Mouse (Mus musculus): ENCODE measurements around the gene Kif5a. TPM values are rescaled to one million over a fixed set of nuclear protein-coding genes. Genes with fewer than 3 reads are reported as not detected.

Gene Kif5a
- polyA plus RNA-seq, 1 experiment from 2014 or later, result 113 TPM

- H3K9ac ChIP-seq (replicated peaks), result peak overlapping the region; percentile 67
- no peaks in the 10 kb centered on the region for H3K27me3 ChIP-seq (replicated peaks)
- no peak for ATAC-seq (ENCODE audit: low FRiP score)
- 0 out of 2 replicates have a peak, but pooled peaks cover 5% of the 10 kb centered on the region for H3K36me3 ChIP-seq
- H3K27ac ChIP-seq (replicated peaks), result peak overlapping the region; percentile 92
- H3K4me2 ChIP-seq, result peak overlapping the region; percentile 70
- peak overlapping the region; percentile 61 for H3K4me3 ChIP-seq (replicated peaks)
- H3K9me3 ChIP-seq (replicated peaks), result no peaks in the 10 kb centered on the region
- peaks cover 58% of the 10 kb centered on the region for H3K4me1 ChIP-seq
- 50% methylated on average over 15 of the region's 15 CpGs for WGBS
Measured at GRCm38 (mm10) chr10:127261706-127262547, 1.2 kb downstream of the Kif5a start.

- no peak overlapping the region for H3K27ac ChIP-seq (replicated peaks)
- H3K4me2 ChIP-seq, result peak overlapping the region; percentile 70
- peak overlapping the region; percentile 61; the same call in 1 of the 2 replicates for H3K4me3 ChIP-seq (replicated peaks)
- H3K9ac ChIP-seq (replicated peaks), result no peak overlapping the region
- 0 out of 2 replicates have a peak, but pooled peaks cover 7% of the 10 kb centered on the region for H3K36me3 ChIP-seq
- H3K4me1 ChIP-seq, result peaks cover 61% of the 10 kb centered on the region
- no peak for ATAC-seq (ENCODE audit: low FRiP score)
- H3K9me3 ChIP-seq (replicated peaks), result no peaks in the 10 kb centered on the region
- WGBS, result 72% methylated on average over 8 of the region's 8 CpGs
- no peaks in the 10 kb centered on the region for H3K27me3 ChIP-seq (replicated peaks)
Measured at GRCm38 (mm10) chr10:127258489-127258888, 4.7 kb downstream of the Kif5a start.

DNA sequence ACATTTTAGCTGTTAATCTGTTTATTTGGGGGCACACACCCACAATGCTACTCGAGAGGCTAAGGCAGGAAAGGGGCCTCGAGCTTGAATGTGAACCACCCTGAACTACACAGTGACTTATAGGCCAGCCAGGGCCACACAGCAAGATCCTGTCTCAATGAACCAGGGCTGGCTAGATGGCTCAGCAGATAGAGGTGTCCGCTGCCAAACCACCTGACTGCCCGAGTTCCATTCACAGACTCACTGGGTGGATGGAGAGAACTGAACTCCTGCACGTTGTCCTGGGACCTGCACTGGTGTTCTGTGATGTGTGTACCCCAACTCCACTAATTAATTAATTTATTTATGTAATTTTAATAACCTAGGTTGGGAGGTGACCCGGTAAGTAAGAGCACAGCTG lies 5.4 kb downstream of the Kif5a start:
- H3K4me1 ChIP-seq, result peaks cover 57% of the 10 kb centered on the region
- H3K27ac ChIP-seq (replicated peaks), result no peak overlapping the region
- no peak for ATAC-seq (ENCODE audit: low FRiP score)
- H3K36me3 ChIP-seq, result 0 out of 2 replicates have a peak, but pooled peaks cover 7% of the 10 kb centered on the region
- H3K4me3 ChIP-seq (replicated peaks), result no peak overlapping the region
- 83% methylated on average over 6 of the region's 6 CpGs for WGBS
- H3K27me3 ChIP-seq (replicated peaks), result no peaks in the 10 kb centered on the region
- no peak overlapping the region for H3K4me2 ChIP-seq
- no peak overlapping the region for H3K9ac ChIP-seq (replicated peaks)
- no peaks in the 10 kb centered on the region for H3K9me3 ChIP-seq (replicated peaks)

DNA sequence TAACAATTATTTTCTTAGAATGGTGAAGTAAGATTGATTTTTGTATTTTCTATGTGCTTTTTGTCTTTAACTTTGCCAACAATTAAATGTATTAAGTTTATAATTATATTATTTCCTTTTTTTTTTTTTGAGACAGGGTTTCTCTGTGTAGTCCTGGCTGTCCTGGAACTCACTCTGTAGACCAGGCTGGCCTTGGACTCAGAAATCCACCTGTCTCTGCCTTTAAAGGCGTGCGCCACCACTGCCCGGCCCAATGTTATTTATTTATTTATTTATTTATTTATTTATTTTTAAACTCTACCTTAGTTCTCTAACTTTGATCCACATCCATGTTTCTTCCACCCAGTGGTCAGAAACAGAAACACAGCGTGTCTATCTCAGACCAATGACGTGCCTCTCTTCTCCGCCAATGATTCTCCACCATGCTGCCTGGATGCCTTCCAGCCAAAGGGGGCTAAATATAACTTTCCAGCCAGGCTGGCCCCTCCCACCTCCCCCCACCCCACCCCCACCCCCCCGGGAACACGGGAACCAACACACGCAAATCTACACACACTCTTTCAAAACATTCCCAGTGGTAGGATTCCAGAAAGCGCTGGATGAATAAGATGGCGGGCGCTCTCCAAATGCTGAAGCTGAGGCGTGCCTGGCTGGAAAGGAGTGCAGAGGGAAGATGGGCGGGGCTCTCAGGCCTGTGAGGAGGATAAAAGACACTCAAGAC lies 7.4 kb downstream of the Kif5a start:
- H3K9ac ChIP-seq (replicated peaks), result no peak overlapping the region
- H3K27ac ChIP-seq (replicated peaks), result no peak overlapping the region
- peak overlapping the region; percentile 33 for H3K4me2 ChIP-seq
- H3K27me3 ChIP-seq (replicated peaks), result no peaks in the 10 kb centered on the region
- peaks cover 17% of the 10 kb centered on the region; the same call in 1 of the 2 replicates for H3K36me3 ChIP-seq
- no peak overlapping the region for H3K4me3 ChIP-seq (replicated peaks)
- H3K9me3 ChIP-seq (replicated peaks), result no peaks in the 10 kb centered on the region
- WGBS, result 24% methylated on average over 14 of the region's 14 CpGs
- H3K4me1 ChIP-seq, result peaks cover 43% of the 10 kb centered on the region
- ATAC-seq (ENCODE audit: low FRiP score), result no peak; the same call in 1 of the 2 replicates

GRCm38 (mm10) chr10:127250810-127251209 lies 12.3 kb downstream of the Kif5a start:
- Histone ChIP-seq H3K4me3 (replicated peaks) (no peak overlapping the region), H3K36me3 (peaks cover 42% of the 10 kb centered on the region), H3K27ac (replicated peaks) (no peak overlapping the region), H3K4me1 (no peaks in the 10 kb centered on the region), H3K9me3 (replicated peaks) (no peaks in the 10 kb centered on the region), H3K4me2 (no peak overlapping the region), H3K9ac (replicated peaks) (no peak overlapping the region), H3K27me3 (replicated peaks) (no peaks in the 10 kb centered on the region)
- 85% methylated on average over 5 of the region's 5 CpGs for WGBS
- ATAC-seq (ENCODE audit: low FRiP score), result no peak

DNA sequence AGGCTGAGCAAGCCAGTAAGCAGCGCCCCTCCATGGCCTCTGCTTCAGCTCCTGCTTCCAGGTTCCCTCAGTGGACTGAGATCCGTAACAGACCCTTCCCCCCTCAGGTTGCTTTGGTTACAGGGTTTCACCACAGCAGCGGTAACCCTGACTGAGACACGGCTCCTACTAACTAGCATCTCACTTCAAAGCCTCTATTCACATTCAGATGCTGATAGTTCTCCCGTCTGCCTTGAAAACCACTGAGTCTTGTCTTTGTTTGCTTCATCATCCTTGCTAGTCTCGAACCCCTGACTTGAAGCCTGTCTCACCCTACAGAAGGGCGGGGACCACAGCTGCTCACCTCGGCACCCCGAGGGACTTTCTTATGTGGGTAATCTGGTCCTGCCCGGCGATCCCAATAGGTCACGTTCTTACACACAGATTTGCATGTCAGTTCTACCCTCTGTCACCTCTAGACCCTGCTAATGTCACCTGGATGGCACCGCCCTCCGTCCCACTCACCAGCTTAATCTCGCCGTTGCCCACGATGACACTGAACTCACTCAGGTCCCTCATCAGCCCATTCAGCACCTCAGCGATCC lies 24.8 kb downstream of the Kif5a start:
- no peaks in the 10 kb centered on the region for H3K27me3 ChIP-seq (replicated peaks)
- peaks cover 82% of the 10 kb centered on the region for H3K36me3 ChIP-seq
- WGBS, result 66% methylated on average over 18 of the region's 18 CpGs
- no peak overlapping the region for H3K9ac ChIP-seq (replicated peaks)
- no peaks in the 10 kb centered on the region for H3K4me1 ChIP-seq
- H3K9me3 ChIP-seq (replicated peaks), result no peaks in the 10 kb centered on the region
- no peak for ATAC-seq (ENCODE audit: low FRiP score)
- no peak overlapping the region for H3K4me3 ChIP-seq (replicated peaks)
- H3K27ac ChIP-seq (replicated peaks), result no peak overlapping the region
- H3K4me2 ChIP-seq, result no peak overlapping the region

GRCm38 (mm10) chr10:127236541-127236940 lies 26.6 kb downstream of the Kif5a start:
- WGBS, result 44% methylated on average over 9 of the region's 9 CpGs
- ATAC-seq (ENCODE audit: low FRiP score), result no peak
- Histone ChIP-seq H3K4me2 (no peak overlapping the region), H3K4me1 (no peaks in the 10 kb centered on the region), H3K36me3 (peaks cover 81% of the 10 kb centered on the region), H3K27me3 (replicated peaks) (no peaks in the 10 kb centered on the region), H3K27ac (replicated peaks) (no peak overlapping the region), H3K9me3 (replicated peaks) (no peaks in the 10 kb centered on the region), H3K4me3 (replicated peaks) (no peak overlapping the region), H3K9ac (replicated peaks) (no peak overlapping the region)

GRCm38 (mm10) chr10:127233141-127233540 lies 30.0 kb downstream of the Kif5a start:
- no peak overlapping the region for H3K4me2 ChIP-seq
- ATAC-seq (ENCODE audit: low FRiP score), result no peak
- H3K4me3 ChIP-seq (replicated peaks), result no peak overlapping the region
- H3K27me3 ChIP-seq (replicated peaks), result no peaks in the 10 kb centered on the region
- WGBS, result 85% methylated on average over 9 of the region's 9 CpGs
- peaks cover 82% of the 10 kb centered on the region for H3K36me3 ChIP-seq
- H3K9ac ChIP-seq (replicated peaks), result no peak overlapping the region
- H3K9me3 ChIP-seq (replicated peaks), result no peaks in the 10 kb centered on the region
- H3K4me1 ChIP-seq, result no peaks in the 10 kb centered on the region
- no peak overlapping the region for H3K27ac ChIP-seq (replicated peaks)

DNA sequence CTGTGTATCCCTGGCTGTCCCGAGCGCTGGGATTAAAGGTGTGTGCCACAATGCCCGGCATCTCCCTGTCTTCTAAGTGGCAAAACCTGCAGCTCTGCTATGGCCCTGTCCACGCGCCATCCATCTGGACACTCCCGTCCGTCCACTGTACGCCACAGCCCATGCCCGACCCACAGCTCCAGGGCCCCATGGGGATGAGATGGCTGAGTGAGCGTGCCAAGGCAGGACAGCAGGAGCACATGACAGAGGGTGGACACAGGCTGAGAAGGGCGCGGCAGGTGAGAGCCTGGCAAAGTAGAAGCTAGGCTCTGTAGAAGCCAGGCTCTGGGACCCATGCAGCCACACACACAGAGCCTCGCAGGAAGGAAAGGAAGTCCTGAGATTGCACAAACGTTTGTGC lies 31.4 kb downstream of the Kif5a start:
- ATAC-seq (ENCODE audit: low FRiP score), result no peak
- 78% methylated on average over 14 of the region's 14 CpGs for WGBS
- H3K4me3 ChIP-seq (replicated peaks), result no peak overlapping the region
- H3K9ac ChIP-seq (replicated peaks), result no peak overlapping the region
- no peaks in the 10 kb centered on the region for H3K4me1 ChIP-seq
- H3K36me3 ChIP-seq, result peaks cover 81% of the 10 kb centered on the region
- H3K9me3 ChIP-seq (replicated peaks), result no peaks in the 10 kb centered on the region
- no peak overlapping the region for H3K4me2 ChIP-seq
- H3K27me3 ChIP-seq (replicated peaks), result no peaks in the 10 kb centered on the region
- no peak overlapping the region for H3K27ac ChIP-seq (replicated peaks)

DNA sequence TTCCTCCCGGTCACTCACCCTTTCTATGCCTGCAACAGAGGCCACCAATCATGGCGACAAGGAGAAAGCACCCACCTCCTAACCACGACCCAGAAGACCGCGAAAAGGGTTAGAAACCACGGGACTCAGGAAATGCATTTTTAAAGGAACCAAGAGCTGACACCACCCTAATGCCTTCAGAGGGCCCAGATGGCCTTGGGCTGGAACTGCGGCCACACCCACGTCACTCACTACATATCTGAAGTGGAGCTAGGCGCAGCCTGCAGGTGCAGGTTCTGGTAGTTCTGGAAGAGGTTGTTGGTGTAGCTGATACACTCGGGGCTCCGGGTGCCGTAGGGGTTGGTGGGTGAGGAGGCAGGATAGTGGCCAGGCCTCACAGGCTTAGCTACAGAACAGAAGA lies 32.5 kb downstream of the Kif5a start:
- no peak for ATAC-seq (ENCODE audit: low FRiP score)
- H3K4me1 ChIP-seq, result no peaks in the 10 kb centered on the region
- no peak overlapping the region for H3K27ac ChIP-seq (replicated peaks)
- no peaks in the 10 kb centered on the region for H3K27me3 ChIP-seq (replicated peaks)
- no peak overlapping the region for H3K4me2 ChIP-seq
- WGBS, result 89% methylated on average over 12 of the region's 12 CpGs
- H3K4me3 ChIP-seq (replicated peaks), result no peak overlapping the region
- H3K9ac ChIP-seq (replicated peaks), result no peak overlapping the region
- H3K36me3 ChIP-seq, result peaks cover 76% of the 10 kb centered on the region
- H3K9me3 ChIP-seq (replicated peaks), result no peaks in the 10 kb centered on the region

DNA sequence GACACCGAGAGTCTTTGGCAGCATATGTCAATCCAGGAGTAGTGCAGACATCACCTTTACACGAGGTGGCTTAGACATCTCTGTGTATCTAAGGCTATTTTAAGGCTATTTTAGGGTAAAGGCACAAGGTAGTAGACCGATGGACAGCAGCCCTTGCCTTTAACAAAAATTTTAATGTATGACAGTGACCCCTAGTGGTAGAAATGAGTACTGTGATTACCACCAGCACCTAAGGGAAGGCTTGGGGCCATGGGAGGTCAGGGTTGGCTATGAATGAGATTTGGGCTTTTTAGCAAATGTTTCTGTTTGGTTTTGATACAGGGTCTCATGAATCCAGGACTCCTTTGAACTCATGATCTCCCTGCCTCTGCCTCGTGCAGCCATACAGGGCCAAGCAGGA lies 34.3 kb downstream of the Kif5a start:
- Histone ChIP-seq H3K27me3 (replicated peaks) (no peaks in the 10 kb centered on the region), H3K27ac (replicated peaks) (no peak overlapping the region), H3K9ac (replicated peaks) (no peak overlapping the region), H3K36me3 (peaks cover 74% of the 10 kb centered on the region), H3K4me2 (no peak overlapping the region), H3K4me1 (no peaks in the 10 kb centered on the region), H3K4me3 (replicated peaks) (no peak overlapping the region), H3K9me3 (replicated peaks) (no peaks in the 10 kb centered on the region)
- 28% methylated on average over 4 of the region's 4 CpGs for WGBS
- 0 out of 2 replicates have a peak, but pooled peaks have one; percentile 40 for ATAC-seq (ENCODE audit: low FRiP score)

Measured in neural tube, embryonic 15.5 days (tissue).